Mouse (Mus musculus): ENCODE measurements at regions not wholly inside any gene's neighbourhood (a gene's known extent, or its start where the extent isn't known, plus 50 kb on each side); places are given as distances from the start of the nearest gene placed in this dataset.

- no peak for DNase-seq (ENCODE audit: extremely low read depth, low read depth, low spot score)
- H3K9ac ChIP-seq (ENCODE audit: low read depth, low read length), result no peak overlapping the region
- no peak overlapping the region for H3K4me3 ChIP-seq (ENCODE audit: insufficient read depth, low read depth, low read length)
- 83% methylated on average over 19 of the region's 19 CpGs for WGBS
- H3K27me3 ChIP-seq (ENCODE audit: control insufficient read depth, insufficient read depth, low read length), result no peaks in the 10 kb centered on the region
- no peak for TF ChIP-seq POLR2A (IDR thresholded peaks at IDR 0.05; ENCODE audit: extremely low read depth, insufficient read depth, low read length)
- no peaks in the 10 kb centered on the region for H3K36me3 ChIP-seq (ENCODE audit: control insufficient read depth, insufficient read depth, low read length)
- H3K27ac ChIP-seq (replicated peaks; ENCODE audit: insufficient read depth, low read depth, low read length), result no peak overlapping the region
- no peaks in the 10 kb centered on the region for H3K79me2 ChIP-seq (ENCODE audit: control insufficient read depth, insufficient read depth, low read length)
- H3K4me1 ChIP-seq (ENCODE audit: control insufficient read depth, insufficient read depth, low read length), result no peaks in the 10 kb centered on the region
Observed at GRCm38 (mm10) chr8:89134581-89135484, 90.9 kb upstream of the Sall1 start.

- no peak for DNase-seq (ENCODE audit: extremely low read depth, low read depth, low spot score)
- H3K4me1 ChIP-seq (ENCODE audit: control insufficient read depth, insufficient read depth, low read length), result no peaks in the 10 kb centered on the region
- WGBS, result 63% methylated on average over 5 of the region's 5 CpGs
Observed at GRCm38 (mm10) chr8:89134058-89134457, 90.1 kb upstream of the Sall1 start.

GRCm38 (mm10) chr8:89121051-89121450 is 77.1 kb upstream of the Sall1 start:
- Histone ChIP-seq H3K27ac (replicated peaks; ENCODE audit: insufficient read depth, low read depth, low read length) (no peak overlapping the region), H3K9ac (ENCODE audit: low read depth, low read length) (no peak overlapping the region), H3K27me3 (ENCODE audit: control insufficient read depth, insufficient read depth, low read length) (no peaks in the 10 kb centered on the region), H3K4me1 (ENCODE audit: control insufficient read depth, insufficient read depth, low read length) (no peaks in the 10 kb centered on the region), H3K4me3 (ENCODE audit: insufficient read depth, low read depth, low read length) (no peak overlapping the region), H3K79me2 (ENCODE audit: control insufficient read depth, insufficient read depth, low read length) (no peaks in the 10 kb centered on the region), H3K36me3 (ENCODE audit: control insufficient read depth, insufficient read depth, low read length) (no peaks in the 10 kb centered on the region)
- WGBS, result 84% methylated on average over 6 of the region's 6 CpGs
- DNase-seq (ENCODE audit: extremely low read depth, low read depth, low spot score), result no peak
- TF ChIP-seq CTCF (IDR thresholded peaks at IDR 0.05; ENCODE audit: low read depth, low read length) (no peak), POLR2A (IDR thresholded peaks at IDR 0.05; ENCODE audit: extremely low read depth, insufficient read depth, low read length) (no peak)

More at GRCm38 (mm10) chr8:89134058-89134457, 90.1 kb upstream of the Sall1 start:
- Histone ChIP-seq H3K4me3 (ENCODE audit: insufficient read depth, low read depth, low read length) (no peak overlapping the region), H3K27me3 (ENCODE audit: control insufficient read depth, insufficient read depth, low read length) (no peaks in the 10 kb centered on the region), H3K79me2 (ENCODE audit: control insufficient read depth, insufficient read depth, low read length) (no peaks in the 10 kb centered on the region), H3K36me3 (ENCODE audit: control insufficient read depth, insufficient read depth, low read length) (no peaks in the 10 kb centered on the region), H3K27ac (replicated peaks; ENCODE audit: insufficient read depth, low read depth, low read length) (no peak overlapping the region), H3K9ac (ENCODE audit: low read depth, low read length) (no peak overlapping the region)
- TF ChIP-seq CTCF (IDR thresholded peaks at IDR 0.05; ENCODE audit: low read depth, low read length), result no peak
- TF ChIP-seq POLR2A (IDR thresholded peaks at IDR 0.05; ENCODE audit: extremely low read depth, insufficient read depth, low read length), result no peak

- no peaks in the 10 kb centered on the region for H3K27me3 ChIP-seq (ENCODE audit: control insufficient read depth, insufficient read depth, low read length)
- no peak overlapping the region for H3K4me3 ChIP-seq (ENCODE audit: insufficient read depth, low read depth, low read length)
- no peaks in the 10 kb centered on the region for H3K36me3 ChIP-seq (ENCODE audit: control insufficient read depth, insufficient read depth, low read length)
- DNase-seq (ENCODE audit: extremely low read depth, low read depth, low spot score), result no peak
- WGBS, result 86% methylated on average over 15 of the region's 15 CpGs
- no peaks in the 10 kb centered on the region for H3K79me2 ChIP-seq (ENCODE audit: control insufficient read depth, insufficient read depth, low read length)
- TF ChIP-seq CTCF (IDR thresholded peaks at IDR 0.05; ENCODE audit: low read depth, low read length), result no peak
- TF ChIP-seq POLR2A (IDR thresholded peaks at IDR 0.05; ENCODE audit: extremely low read depth, insufficient read depth, low read length), result no peak
- no peak overlapping the region for H3K9ac ChIP-seq (ENCODE audit: low read depth, low read length)
- H3K4me1 ChIP-seq (ENCODE audit: control insufficient read depth, insufficient read depth, low read length), result no peaks in the 10 kb centered on the region
- no peak overlapping the region for H3K27ac ChIP-seq (replicated peaks; ENCODE audit: insufficient read depth, low read depth, low read length)
Observed at GRCm38 (mm10) chr8:89107895-89108660, 64.1 kb upstream of the Sall1 start.

GRCm38 (mm10) chr8:89106346-89106745 is 62.4 kb upstream of the Sall1 start:
- no peak for DNase-seq (ENCODE audit: extremely low read depth, low read depth, low spot score)
- Histone ChIP-seq H3K27ac (replicated peaks; ENCODE audit: insufficient read depth, low read depth, low read length) (no peak overlapping the region), H3K4me1 (ENCODE audit: control insufficient read depth, insufficient read depth, low read length) (no peaks in the 10 kb centered on the region), H3K9ac (ENCODE audit: low read depth, low read length) (no peak overlapping the region), H3K79me2 (ENCODE audit: control insufficient read depth, insufficient read depth, low read length) (no peaks in the 10 kb centered on the region), H3K36me3 (ENCODE audit: control insufficient read depth, insufficient read depth, low read length) (no peaks in the 10 kb centered on the region), H3K27me3 (ENCODE audit: control insufficient read depth, insufficient read depth, low read length) (no peaks in the 10 kb centered on the region), H3K4me3 (ENCODE audit: insufficient read depth, low read depth, low read length) (no peak overlapping the region)
- TF ChIP-seq CTCF (IDR thresholded peaks at IDR 0.05; ENCODE audit: low read depth, low read length) (no peak), POLR2A (IDR thresholded peaks at IDR 0.05; ENCODE audit: extremely low read depth, insufficient read depth, low read length) (no peak)
- 65% methylated on average over 4 of the region's 4 CpGs for WGBS
